Mouse (Mus musculus): ENCODE measurements around the gene Lipt2.

The Lipt2 gene

DNA sequence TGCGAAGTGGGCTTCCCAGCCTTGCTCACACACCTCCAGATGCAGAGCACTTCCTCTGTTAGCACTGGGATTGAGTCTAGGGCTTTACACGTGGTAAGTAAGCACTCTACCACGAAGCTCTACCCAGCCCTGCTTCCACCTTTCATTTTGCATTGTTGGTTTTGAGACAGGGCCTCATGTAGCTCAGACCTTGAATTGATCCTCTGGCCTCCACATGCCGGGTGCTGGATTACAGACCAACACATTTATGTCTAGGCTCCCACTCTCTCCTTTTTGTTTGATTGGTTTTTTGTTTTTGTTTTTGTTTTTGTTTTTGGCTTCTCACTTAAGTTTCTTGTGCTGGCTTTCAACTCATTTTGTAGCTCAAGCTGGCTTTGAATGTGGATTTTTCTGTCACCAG lies 11.7 kb downstream of the Lipt2 start:
- DNase-seq (ENCODE audit: low read depth, low spot score), result no peak

DNA sequence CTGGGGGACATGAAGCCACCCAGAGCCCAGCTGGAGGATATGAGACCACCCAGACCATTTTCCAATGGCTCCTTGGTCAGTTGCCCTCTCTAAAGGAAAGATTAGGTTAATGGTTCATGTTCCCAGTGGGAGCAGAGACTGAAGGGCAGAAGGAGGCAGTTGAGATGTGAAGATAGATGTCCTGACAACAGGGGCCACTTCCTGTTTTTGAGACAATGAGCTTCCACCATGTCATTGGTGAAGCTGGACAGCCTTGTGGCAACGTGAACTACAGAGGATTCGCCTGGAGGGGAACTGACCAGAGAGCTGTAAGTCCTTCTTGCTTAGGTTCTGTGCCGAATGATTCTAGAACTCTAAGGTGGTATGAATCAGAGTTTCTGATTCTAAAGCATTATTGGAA lies 17.2 kb downstream of the Lipt2 start, which contains the start of gene Kcne3:
Gene Kcne3, plus strand, starts transcription at position 234 of the 400 bp plus-strand sequence.
- no peak for DNase-seq (ENCODE audit: low read depth, low spot score)

- DNase-seq (ENCODE audit: low read depth, low spot score), result no peak
These were observed 19.2 kb downstream of the Lipt2 start for GRCm38 (mm10) chr7:100178016-100178890.

GRCm38 (mm10) chr7:100178891-100179233 lies 19.8 kb downstream of the Lipt2 start:
- no peak for DNase-seq (ENCODE audit: low read depth, low spot score)

GRCm38 (mm10) chr7:100179394-100179793 lies 20.3 kb downstream of the Lipt2 start:
- DNase-seq (ENCODE audit: low read depth, low spot score), result no peak

GRCm38 (mm10) chr7:100179836-100180407 lies 20.8 kb downstream of the Lipt2 start:
- DNase-seq (ENCODE audit: low read depth, low spot score), result no peak

DNA sequence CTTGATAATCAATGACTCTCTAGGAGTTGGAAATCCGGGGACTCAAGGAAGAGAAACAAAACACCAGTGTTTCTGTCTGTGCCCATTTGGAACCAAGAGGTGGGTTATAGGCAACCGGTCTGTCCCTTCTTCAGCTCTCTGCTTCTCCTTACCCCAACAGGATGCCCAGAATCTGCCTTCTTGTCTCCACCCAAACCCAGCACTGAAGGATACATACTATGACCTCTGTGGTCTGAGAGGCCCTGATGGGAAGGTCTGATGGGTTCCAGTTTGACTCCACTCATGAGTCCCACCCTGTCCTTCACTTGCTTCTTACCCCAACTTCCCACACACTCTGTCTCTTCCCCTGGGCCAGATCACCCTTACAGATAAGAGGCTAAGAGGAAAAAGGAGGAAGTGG lies 22.1 kb downstream of the Lipt2 start:
- no peak for DNase-seq (ENCODE audit: low read depth, low spot score)

DNA sequence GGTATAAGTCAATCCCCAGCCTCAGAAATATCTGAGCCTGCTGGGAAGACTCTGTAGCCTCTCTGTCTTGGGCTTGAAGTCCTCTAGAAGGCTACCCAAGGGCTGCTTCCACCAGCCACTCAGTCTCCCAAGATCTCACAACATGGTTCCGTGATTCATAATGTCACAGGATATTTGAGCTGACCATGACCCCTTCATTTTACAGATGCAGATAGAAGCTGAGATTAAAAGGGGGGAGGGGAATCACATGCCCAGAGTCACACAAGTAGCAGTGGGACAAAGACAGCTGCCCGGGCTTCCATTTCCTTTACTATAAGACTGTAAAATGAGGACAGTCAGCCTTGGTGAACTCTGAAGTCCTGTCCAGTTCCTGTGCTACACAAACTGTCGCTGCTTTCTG lies 22.5 kb downstream of the Lipt2 start:
- DNase-seq (ENCODE audit: low read depth, low spot score), result no peak

DNA sequence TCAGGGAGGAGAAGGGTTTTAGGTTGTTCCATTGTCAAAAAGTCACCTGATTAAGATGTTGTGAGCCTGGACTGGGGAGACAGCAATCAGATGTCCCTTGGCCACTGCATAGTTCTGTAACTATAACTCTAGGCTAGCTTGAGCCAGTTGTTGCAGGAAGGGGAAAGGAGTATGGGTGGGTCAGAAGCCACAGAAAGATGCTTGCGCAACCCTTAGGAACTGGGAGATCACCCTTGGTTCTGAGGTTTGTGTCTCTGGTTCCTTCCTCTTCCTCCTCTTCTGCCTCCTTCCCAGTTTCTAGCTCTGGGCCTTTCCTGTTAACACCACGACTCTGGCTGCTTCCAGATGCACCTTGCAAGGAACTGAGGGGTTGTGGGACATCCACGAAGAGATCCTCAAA lies 23.3 kb downstream of the Lipt2 start:
- no peak for DNase-seq (ENCODE audit: low read depth, low spot score)

- no peak for DNase-seq (ENCODE audit: low read depth, low spot score)
These were observed 28.5 kb downstream of the Lipt2 start for GRCm38 (mm10) chr7:100187601-100188000.

DNA sequence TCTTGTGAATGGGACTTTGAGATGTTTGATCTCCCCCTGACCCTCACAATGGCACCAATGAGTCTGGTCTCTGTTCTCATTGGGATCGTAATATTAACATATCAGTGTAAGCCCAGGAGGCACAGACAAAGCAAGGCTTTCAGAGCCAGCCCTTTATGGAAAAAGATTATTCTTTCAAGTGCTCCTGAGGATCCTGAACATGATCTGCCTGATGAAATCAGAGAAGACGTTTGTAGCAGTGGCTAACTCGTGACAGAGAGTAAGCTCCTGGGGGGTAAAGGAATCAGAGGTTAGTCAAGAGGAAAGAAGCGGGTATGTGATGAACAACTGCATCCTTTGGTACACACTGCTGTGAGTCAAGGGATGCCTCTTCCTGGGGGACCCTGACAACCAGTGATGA lies 31.1 kb downstream of the Lipt2 start:
- DNase-seq (ENCODE audit: low read depth, low spot score), result no peak

- no peak for DNase-seq (ENCODE audit: low read depth, low spot score)
These were observed 31.7 kb downstream of the Lipt2 start for GRCm38 (mm10) chr7:100190778-100191177.

DNA sequence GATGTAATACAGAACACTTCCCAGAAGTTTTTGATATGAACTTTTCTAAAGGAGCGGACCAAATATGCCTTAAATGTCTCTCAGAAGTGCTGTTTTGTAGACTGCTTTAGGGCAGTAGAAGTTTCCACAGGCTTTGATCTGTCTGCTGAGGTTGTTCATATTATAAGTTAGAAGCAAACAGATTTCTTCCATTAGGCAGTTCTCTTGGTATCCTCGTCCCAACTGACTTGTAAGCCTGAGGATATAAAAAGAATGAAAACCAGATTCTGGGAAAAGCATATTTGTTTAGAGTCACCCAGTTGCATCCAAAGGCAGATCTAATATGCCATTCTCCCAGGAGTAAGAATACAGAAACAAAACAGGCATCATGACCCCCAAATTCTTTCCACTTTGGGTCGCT lies 42.1 kb downstream of the Lipt2 start:
- DNase-seq (ENCODE audit: low read depth, low spot score), result no peak

DNA sequence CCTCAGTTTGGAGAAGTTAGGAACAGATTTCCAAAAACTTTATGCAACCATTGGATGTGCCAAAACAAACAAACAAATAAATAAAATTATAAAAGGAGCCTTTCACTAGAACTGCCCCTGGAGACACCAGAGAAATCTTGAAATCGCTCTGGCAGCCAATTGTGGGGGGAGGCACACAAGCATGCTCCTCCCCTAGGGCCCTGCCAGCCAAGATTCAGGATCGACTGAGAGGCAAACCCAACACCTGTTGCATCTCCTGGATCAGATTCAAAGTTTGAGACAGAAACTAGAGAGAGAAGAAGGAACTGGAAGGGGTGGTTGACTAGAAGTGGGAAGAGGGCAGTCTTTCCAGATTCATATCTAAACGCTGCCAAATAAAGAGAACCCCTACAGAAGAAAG lies 44.5 kb downstream of the Lipt2 start:
- DNase-seq (ENCODE audit: low read depth, low spot score), result peak; percentile 24

- no peak for DNase-seq (ENCODE audit: low read depth, low spot score)
These were observed 45.8 kb downstream of the Lipt2 start for GRCm38 (mm10) chr7:100204871-100205270.

DNA sequence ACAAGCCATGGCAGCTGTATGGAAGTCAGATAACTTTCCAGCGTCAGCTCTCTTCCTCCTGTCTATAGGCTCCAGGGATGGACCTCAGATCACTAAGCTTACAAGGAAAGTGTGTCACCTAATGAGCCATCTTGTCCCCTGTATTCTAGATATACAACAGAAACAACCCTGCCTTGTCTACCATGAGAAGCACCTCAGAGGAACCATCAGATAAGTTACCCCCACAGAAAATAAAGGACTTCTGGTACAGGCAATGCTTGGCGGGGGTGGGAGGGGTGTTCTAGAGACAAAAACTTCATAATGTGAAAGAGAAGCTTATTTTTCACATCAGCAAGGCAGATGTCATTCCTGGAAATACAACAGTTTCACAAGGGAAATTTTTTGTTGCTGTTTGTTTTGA lies 47.1 kb downstream of the Lipt2 start:
- no peak for DNase-seq (ENCODE audit: low read depth, low spot score)

DNA sequence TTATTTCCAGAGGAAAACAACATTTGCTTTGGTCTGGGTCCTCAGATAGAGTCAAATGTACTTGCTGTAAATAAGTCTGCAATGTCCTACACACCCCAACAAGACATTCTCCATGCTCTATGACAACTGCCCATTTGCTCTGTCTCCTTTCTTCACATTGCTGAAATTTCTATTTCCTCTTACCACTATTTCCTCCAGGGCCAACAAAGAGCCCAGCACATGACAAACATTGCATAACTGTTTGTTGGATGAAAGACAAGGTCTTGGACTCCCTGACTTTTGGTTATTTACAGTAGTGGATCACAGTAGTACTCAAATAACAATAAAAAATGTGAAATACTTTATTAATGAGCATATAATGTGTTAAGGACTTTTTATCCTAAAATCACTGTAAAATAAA lies 48.8 kb downstream of the Lipt2 start:
- peak; percentile 32 for DNase-seq (ENCODE audit: low read depth, low spot score)
